Mouse (Mus musculus) lung, postnatal 0 days (tissue): Measurements from ENCODE around the gene Gadd45g. TPM values are rescaled to one million over a fixed set of nuclear protein-coding genes. Genes with fewer than 3 reads are reported as not detected.

Source experiments
- ATAC-seq: fragments of 200-750 bp; cut with Nextera tagmentation; 2 replicates; pipeline ENCODE4 v1.8.0; 2017; ENCODE audit warnings: moderate library complexity
- DNase-seq: peaks from one replicate; pipeline ENCODE4 v3.0.0-alpha.2; 2016; ENCODE audit warnings: low spot score
- H3K27ac ChIP-seq: fragments of 300-500 bp; sonication (generic); 2 replicates; pipeline ENCODE4 v1.5.1; 2014; ENCODE audit warnings: antibody characterized with exemption, mild to moderate bottlenecking, low read length, mixed read lengths
- H3K27me3 ChIP-seq: fragments of 300-500 bp; sonication (generic); replicated peaks from 2 replicates; pipeline ENCODE4 v1.6.1; 2014; ENCODE audit warnings: low read length, mixed read lengths; ENCODE audit not compliant: insufficient read depth
- H3K36me3 ChIP-seq: fragments of 300-500 bp; sonication (generic); 2 replicates; pipeline ENCODE4 v1.6.1; 2014; ENCODE audit warnings: low read length, mixed read lengths; ENCODE audit not compliant: insufficient read depth
- H3K4me1 ChIP-seq: fragments of 300-500 bp; sonication (generic); 2 replicates; pipeline ENCODE4 v1.6.1; 2014; ENCODE audit warnings: antibody characterized with exemption, low read depth, low read length, mixed read lengths; ENCODE audit not compliant: insufficient read depth
- H3K4me2 ChIP-seq: fragments of 300-500 bp; sonication (generic); replicated peaks from 2 replicates; pipeline ENCODE4 v1.6.1; 2014; ENCODE audit warnings: low read depth, mild to moderate bottlenecking, low read length, moderate library complexity, mixed read lengths
- H3K4me3 ChIP-seq: fragments of 300-500 bp; sonication (generic); 2 replicates; pipeline ENCODE4 v1.5.1; 2014; ENCODE audit warnings: low read depth, low read length
- H3K9ac ChIP-seq: fragments of 300-500 bp; sonication (generic); replicated peaks from 2 replicates; pipeline ENCODE4 v1.6.1; 2014; ENCODE audit warnings: low read depth, mild to moderate bottlenecking
- H3K9me3 ChIP-seq: fragments of 300-500 bp; sonication (generic); 2 replicates; pipeline ENCODE4 v1.6.1; 2016; ENCODE audit warnings: low read length, mixed read lengths
- CTCF ChIP-seq: IDR thresholded peaks from 2 replicates; pipeline ENCODE4 v1.5.1; 2016; ENCODE audit warnings: antibody characterized with exemption, mild to moderate bottlenecking
- EP300 ChIP-seq: IDR thresholded peaks from 2 replicates; pipeline ENCODE4 v1.6.1; 2016; ENCODE audit warnings: antibody characterized with exemption, mild to moderate bottlenecking, control low read depth
- WGBS: fragments of 180-500 bp; shearing (Covaris S2); extraction: QIAGEN DNeasy Blood & Tissue Kit; methylation state at CpG from one replicate; pipeline ENCODE4 v1.1.7; 2014; 5-methylcytosine and 5-hydroxymethylcytosine counted together
- polyA plus RNA-seq: library from polyadenylated mRNA; unstranded; fragments of >200 nt; fragmentation: Nextera tagmentation; extraction: Ambion mirVana; gene quantifications from 2 replicates; pipeline ENCODE4 v1.2.1, GENCODE M21; 2015

The Gadd45g gene
- polyA plus RNA-seq, 1 experiment from 2014 or later, result 54.7 TPM

- ATAC-seq (no peak), DNase-seq (no peak)
- 69% methylated on average over 5 of the region's 5 CpGs for WGBS
- no peak for TF ChIP-seq CTCF
- no peak for TF ChIP-seq EP300
- no peak overlapping the region for H3K4me2 ChIP-seq
- no peaks in the 10 kb centered on the region for H3K36me3 ChIP-seq
- no peak overlapping the region for H3K4me3 ChIP-seq
- no peaks in the 10 kb centered on the region for H3K4me1 ChIP-seq
- no peaks in the 10 kb centered on the region for H3K27me3 ChIP-seq
- H3K9me3 ChIP-seq, result no peaks in the 10 kb centered on the region
- no peak overlapping the region for H3K27ac ChIP-seq
- no peak overlapping the region for H3K9ac ChIP-seq
Measured at GRCm38 (mm10) chr13:51855584-51855983, 9.1 kb downstream of the Gadd45g start.

GRCm38 (mm10) chr13:51857156-51857555 is 10.7 kb downstream of the Gadd45g start:
- DNase-seq (no peak), ATAC-seq (no peak)
- no peak overlapping the region for H3K27ac ChIP-seq
- no peaks in the 10 kb centered on the region for H3K9me3 ChIP-seq
- no peak overlapping the region for H3K4me2 ChIP-seq
- H3K9ac ChIP-seq, result no peak overlapping the region
- no peaks in the 10 kb centered on the region for H3K4me1 ChIP-seq
- H3K36me3 ChIP-seq, result no peaks in the 10 kb centered on the region
- TF ChIP-seq CTCF (no peak), EP300 (no peak)
- no peaks in the 10 kb centered on the region for H3K27me3 ChIP-seq
- WGBS, result 76% methylated on average over 5 of the region's 5 CpGs
- H3K4me3 ChIP-seq, result no peak overlapping the region

GRCm38 (mm10) chr13:51858475-51858874 is 12.0 kb downstream of the Gadd45g start:
- H3K27me3 ChIP-seq, result no peaks in the 10 kb centered on the region
- H3K4me2 ChIP-seq, result no peak overlapping the region
- no peaks in the 10 kb centered on the region for H3K9me3 ChIP-seq
- no peaks in the 10 kb centered on the region for H3K36me3 ChIP-seq
- no peak overlapping the region for H3K9ac ChIP-seq
- no peak overlapping the region for H3K27ac ChIP-seq
- TF ChIP-seq EP300 (no peak), CTCF (no peak)
- H3K4me1 ChIP-seq, result no peaks in the 10 kb centered on the region
- DNase-seq (peak; percentile 11), ATAC-seq (peak; percentile 43)
- H3K4me3 ChIP-seq, result no peak overlapping the region
- WGBS, result 44% methylated on average over 4 of the region's 4 CpGs

- Histone ChIP-seq H3K4me3 (no peak overlapping the region), H3K9ac (no peak overlapping the region), H3K27me3 (no peaks in the 10 kb centered on the region), H3K9me3 (no peaks in the 10 kb centered on the region), H3K4me2 (no peak overlapping the region), H3K36me3 (no peaks in the 10 kb centered on the region), H3K4me1 (no peaks in the 10 kb centered on the region), H3K27ac (no peak overlapping the region)
- TF ChIP-seq EP300 (no peak), CTCF (no peak)
- WGBS, result 91% methylated on average over 8 of the region's 8 CpGs
- DNase-seq (no peak), ATAC-seq (no peak)
Measured at GRCm38 (mm10) chr13:51859174-51859573, 12.7 kb downstream of the Gadd45g start.

- H3K4me2 ChIP-seq, result no peak overlapping the region
- 44% methylated on average over 3 of the region's 3 CpGs for WGBS
- no peaks in the 10 kb centered on the region for H3K27me3 ChIP-seq
- DNase-seq, result no peak
- no peak overlapping the region for H3K4me3 ChIP-seq
- H3K9ac ChIP-seq, result no peak overlapping the region
- TF ChIP-seq CTCF (no peak), EP300 (no peak)
- no peak for ATAC-seq
- H3K27ac ChIP-seq, result no peak overlapping the region
- no peaks in the 10 kb centered on the region for H3K4me1 ChIP-seq
- H3K9me3 ChIP-seq, result no peaks in the 10 kb centered on the region
- no peaks in the 10 kb centered on the region for H3K36me3 ChIP-seq
Measured at GRCm38 (mm10) chr13:51859798-51860197, 13.3 kb downstream of the Gadd45g start.

GRCm38 (mm10) chr13:51862750-51863149 is 16.3 kb downstream of the Gadd45g start:
- H3K36me3 ChIP-seq, result no peaks in the 10 kb centered on the region
- no peak for DNase-seq
- no peak overlapping the region for H3K9ac ChIP-seq
- H3K4me3 ChIP-seq, result no peak overlapping the region
- H3K9me3 ChIP-seq, result no peaks in the 10 kb centered on the region
- TF ChIP-seq EP300 (no peak), CTCF (no peak)
- H3K4me2 ChIP-seq, result no peak overlapping the region
- no peak for ATAC-seq
- no peaks in the 10 kb centered on the region for H3K27me3 ChIP-seq
- no peak overlapping the region for H3K27ac ChIP-seq
- H3K4me1 ChIP-seq, result no peaks in the 10 kb centered on the region; the same call in 1 of the 2 replicates
- WGBS, result 92% methylated on average over 1 of the region's 1 CpGs

GRCm38 (mm10) chr13:51866151-51866659 is 19.7 kb downstream of the Gadd45g start:
- ATAC-seq (peak; percentile 49), DNase-seq (peak; percentile 13)
- H3K27ac ChIP-seq, result no peak overlapping the region
- TF ChIP-seq EP300 (no peak), CTCF (no peak)
- no peak overlapping the region for H3K9ac ChIP-seq
- WGBS, result 45% methylated on average over 11 of the region's 11 CpGs
- H3K9me3 ChIP-seq, result no peaks in the 10 kb centered on the region
- H3K4me3 ChIP-seq, result no peak overlapping the region
- no peaks in the 10 kb centered on the region for H3K36me3 ChIP-seq
- peaks cover 5% of the 10 kb centered on the region; the same call in 1 of the 2 replicates for H3K4me1 ChIP-seq
- no peak overlapping the region for H3K4me2 ChIP-seq
- H3K27me3 ChIP-seq, result no peaks in the 10 kb centered on the region
